Mouse (Mus musculus) embryonic facial prominence, embryonic 11.5 days (tissue): ENCODE data around the gene 1500009L16Rik. TPM values are rescaled to one million over a fixed set of nuclear protein-coding genes. Genes with fewer than 3 reads are reported as not detected.

Source experiments
- ATAC-seq: fragments of 200-750 bp; cut with Nextera tagmentation; replicated peaks from 2 replicates; pipeline ENCODE4 v1.8.0; 2017; ENCODE audit warnings: low read depth; ENCODE audit not compliant: insufficient number of reproducible peaks, low FRiP score, low TSS enrichment
- DNase-seq: peaks from one replicate; pipeline ENCODE4 v3.0.0-alpha.2; 2015; ENCODE audit warnings: low spot score
- H3K27ac ChIP-seq: fragments of 300-500 bp; sonication (generic); replicated peaks from 2 replicates; pipeline ENCODE4 v1.5.1; 2014; ENCODE audit warnings: mild to moderate bottlenecking, low read depth, low read length, control low read depth
- H3K27me3 ChIP-seq: fragments of 300-500 bp; sonication (generic); 2 replicates; pipeline ENCODE4 v1.6.1; 2014; ENCODE audit warnings: mild to moderate bottlenecking, low read length, moderate library complexity, mixed read lengths; ENCODE audit not compliant: control insufficient read depth, insufficient read depth
- H3K36me3 ChIP-seq: fragments of 300-500 bp; sonication (generic); replicated peaks from 2 replicates; pipeline ENCODE4 v1.6.1; 2014; ENCODE audit warnings: low read depth, mild to moderate bottlenecking, low read length, moderate library complexity, mixed read lengths; ENCODE audit not compliant: control insufficient read depth, insufficient read depth
- H3K4me1 ChIP-seq: fragments of 300-500 bp; sonication (generic); 2 replicates; pipeline ENCODE4 v1.6.1; 2014; ENCODE audit warnings: low read length, mixed read lengths; ENCODE audit not compliant: control insufficient read depth, insufficient read depth
- H3K4me2 ChIP-seq: fragments of 300-500 bp; sonication (generic); 2 replicates; pipeline ENCODE4 v1.6.1; 2014; ENCODE audit warnings: low read depth, mild to moderate bottlenecking, control low read depth, low read length, moderate library complexity
- H3K4me3 ChIP-seq: fragments of 300-500 bp; sonication (generic); 2 replicates; pipeline ENCODE4 v1.5.1; 2014; ENCODE audit warnings: low read depth, low read length, control low read depth
- H3K9ac ChIP-seq: fragments of 300-500 bp; sonication (generic); replicated peaks from 2 replicates; pipeline ENCODE4 v1.6.1; 2014; ENCODE audit warnings: mild to moderate bottlenecking, control low read depth, low read length
- H3K9me3 ChIP-seq: fragments of 300-500 bp; sonication (generic); replicated peaks from 2 replicates; pipeline ENCODE4 v1.6.1; 2016; ENCODE audit warnings: mild to moderate bottlenecking, low read length, inconsistent platforms, mixed read lengths; ENCODE audit not compliant: control insufficient read depth
- WGBS: fragments of 180-500 bp; shearing (Covaris S2); extraction: QIAGEN DNeasy Blood & Tissue Kit; methylation state at CpG from one replicate; pipeline ENCODE4 v1.1.7; 2014; 5-methylcytosine and 5-hydroxymethylcytosine counted together
- polyA plus RNA-seq: library from polyadenylated mRNA; unstranded; fragments of >200 nt; fragmentation: Nextera tagmentation; extraction: Ambion mirVana; gene quantifications from 2 replicates; pipeline ENCODE4 v1.2.1, GENCODE M21; 2014

1500009L16Rik gene
- polyA plus RNA-seq, 1 experiment from 2014 or later = 41.7 TPM

GRCm38 (mm10) chr10:83795500-83795899, 72.8 kb downstream of the 1500009L16Rik start:
- no peak overlapping the region for H3K27ac ChIP-seq
- H3K4me3 ChIP-seq = no peak overlapping the region
- no peaks in the 10 kb centered on the region for H3K36me3 ChIP-seq
- H3K27me3 ChIP-seq = no peaks in the 10 kb centered on the region
- DNase-seq (no peak), ATAC-seq (no peak)
- H3K9ac ChIP-seq = no peak overlapping the region
- no peaks in the 10 kb centered on the region for H3K4me1 ChIP-seq
- 86% methylated on average over 4 of the region's 4 CpGs for WGBS
- no peak overlapping the region for H3K4me2 ChIP-seq
- H3K9me3 ChIP-seq = no peaks in the 10 kb centered on the region

- WGBS = 74% methylated on average over 6 of the region's 6 CpGs
- DNase-seq (no peak), ATAC-seq (no peak)
- H3K4me2 ChIP-seq = no peak overlapping the region
- no peaks in the 10 kb centered on the region; the same call in 1 of the 2 replicates for H3K9me3 ChIP-seq
- no peaks in the 10 kb centered on the region; the same call in 1 of the 2 replicates for H3K4me1 ChIP-seq
- H3K9ac ChIP-seq = no peak overlapping the region
- H3K27me3 ChIP-seq = no peaks in the 10 kb centered on the region
- H3K27ac ChIP-seq = no peak overlapping the region
- H3K4me3 ChIP-seq = no peak overlapping the region
- no peaks in the 10 kb centered on the region for H3K36me3 ChIP-seq
These were observed 81.4 kb downstream of the 1500009L16Rik start for GRCm38 (mm10) chr10:83804021-83804420.

- H3K4me2 ChIP-seq = no peak overlapping the region
- H3K27me3 ChIP-seq = no peaks in the 10 kb centered on the region
These were observed 82.6 kb downstream of the 1500009L16Rik start for GRCm38 (mm10) chr10:83805201-83805718.

GRCm38 (mm10) chr10:83807251-83807650, 84.6 kb downstream of the 1500009L16Rik start:
- H3K9me3 ChIP-seq = no peaks in the 10 kb centered on the region; the same call in 1 of the 2 replicates
- no peak overlapping the region for H3K4me3 ChIP-seq
- no peak overlapping the region for H3K4me2 ChIP-seq
- H3K36me3 ChIP-seq = no peaks in the 10 kb centered on the region
- no peaks in the 10 kb centered on the region; the same call in 1 of the 2 replicates for H3K4me1 ChIP-seq
- DNase-seq = no peak
- no peak overlapping the region for H3K9ac ChIP-seq
- H3K27me3 ChIP-seq = no peaks in the 10 kb centered on the region
- 86% methylated on average over 8 of the region's 8 CpGs for WGBS
- ATAC-seq = no peak
- H3K27ac ChIP-seq = no peak overlapping the region

More at GRCm38 (mm10) chr10:83805201-83805718, 82.6 kb downstream of the 1500009L16Rik start:
- peak; percentile 82 for ATAC-seq
- Histone ChIP-seq H3K9ac (no peak overlapping the region), H3K4me3 (no peak overlapping the region), H3K9me3 (no peaks in the 10 kb centered on the region; the same call in 1 of the 2 replicates), H3K27ac (peak overlapping the region; percentile 72), H3K36me3 (no peaks in the 10 kb centered on the region), H3K4me1 (no peaks in the 10 kb centered on the region; the same call in 1 of the 2 replicates)
- DNase-seq = peak; percentile 84
- 31% methylated on average over 11 of the region's 11 CpGs for WGBS

Other genes starting within 250 kb of the 1500009L16Rik start
- gene Aldh1l2, start 188.7 kb upstream of the 1500009L16Rik start, polyA plus RNA-seq = 2.1 and 2.3 TPM in 2 replicates
- gene Washc4, start 179.1 kb upstream of the 1500009L16Rik start, polyA plus RNA-seq = 36.2 and 38.1 TPM in 2 replicates
- 41.8 and 43.2 TPM in 2 replicates for gene Appl2, start 74.1 kb upstream of the 1500009L16Rik start, polyA plus RNA-seq